Comparison of ENCODE assay signal across 10 mouse cellular contexts in genomic region chr16:21216047-21216446, GRCm38 (mm10). TPM values are rescaled to one million over a fixed set of nuclear protein-coding genes. Genes with fewer than 3 reads are reported as not detected.
DNase-seq lines count a peak whose midpoint lies in the region; ATAC-seq lines count a peak whose summit lies in the region.
"Had no signal": no experiment of that assay in that cellular context is flagged by ENCODE, and none has a peak within 500 bp of the region (broad histone marks: within the 10 kb centered on the region; RNA-seq: fewer than 3 reads in every experiment).

No protein-coding gene starts in this region.

- H3K9ac ChIP-seq in intestine, embryonic 14.5 days (ENCODE audit: low read length) = no peak overlapping the region
- H3K9ac ChIP-seq in intestine, embryonic 16.5 days (ENCODE audit: low read depth, low read length) = no peak overlapping the region
- H3K9ac ChIP-seq: liver, embryonic 13.5 days; neural tube, embryonic 12.5 days had no signal

- peak overlapping the region; percentile 47; the same call in 1 of the 2 replicates for H3K27ac ChIP-seq in intestine, embryonic 14.5 days (ENCODE audit: low read depth)
- H3K27ac ChIP-seq in intestine, embryonic 16.5 days (ENCODE audit: low read length) = no peak overlapping the region
- H3K27ac ChIP-seq: liver, embryonic 13.5 days; neural tube, embryonic 12.5 days had no signal

- 0 out of 2 replicates have a peak overlapping the region, but pooled peaks have one; percentile 1 for H3K4me2 ChIP-seq in intestine, embryonic 14.5 days (ENCODE audit: low read length)
- H3K4me2 ChIP-seq in intestine, embryonic 16.5 days (ENCODE audit: low read depth, low read length) = no peak overlapping the region
- H3K4me2 ChIP-seq: liver, embryonic 13.5 days; neural tube, embryonic 12.5 days had no signal

- no peak overlapping the region for H3K4me3 ChIP-seq in intestine, embryonic 14.5 days (ENCODE audit: low read depth, low read length)
- H3K4me3 ChIP-seq in intestine, embryonic 16.5 days (ENCODE audit: low read length) = no peak overlapping the region
- H3K4me3 ChIP-seq: liver, embryonic 13.5 days; neural tube, embryonic 12.5 days had no signal

- WGBS in intestine, embryonic 14.5 days = 22% methylated on average over 4 of the region's 4 CpGs
- 30% methylated on average over 4 of the region's 4 CpGs for WGBS in intestine, embryonic 16.5 days

- DNase-seq in intestine, embryonic 14.5 days (ENCODE audit: low spot score) = peak; percentile 67
- peak; percentile 65 for DNase-seq in MN1 (ENCODE audit: low spot score)
- DNase-seq in spleen, adult 18-20 months = no peak
- DNase-seq in adrenal gland, adult 18-20 months (ENCODE audit: low spot score in 2 of 2) = no peak
- DNase-seq: cerebellum, adult 8-10 months; liver, embryonic 13.5 days had no signal

- peaks cover 42% of the 10 kb centered on the region for H3K4me1 ChIP-seq in intestine, embryonic 14.5 days (replicated peaks; ENCODE audit: control insufficient read depth, insufficient read depth, low read length)
- H3K4me1 ChIP-seq in intestine, embryonic 16.5 days (ENCODE audit: control insufficient read depth, insufficient read depth, low read length) = peaks cover 39% of the 10 kb centered on the region

- H3K36me3 ChIP-seq in intestine, embryonic 14.5 days (ENCODE audit: control insufficient read depth, insufficient read depth, low read length) = peaks cover 68% of the 10 kb centered on the region
- H3K36me3 ChIP-seq in intestine, embryonic 16.5 days (ENCODE audit: control insufficient read depth, insufficient read depth, low read length) = 0 out of 2 replicates have a peak, but pooled peaks cover 12% of the 10 kb centered on the region
- H3K36me3 ChIP-seq: liver, embryonic 13.5 days had no signal

- peak; percentile 33 for ATAC-seq in intestine, embryonic 14.5 days (replicated peaks; ENCODE audit: low FRiP score, low TSS enrichment, low read depth)
- ATAC-seq in intestine, embryonic 16.5 days = no peak
- ATAC-seq in common myeloid progenitor, adult 5-6 weeks (replicated peaks; ENCODE audit: low read depth, poor library complexity, severe bottlenecking) = peak; percentile 31; the same call in 1 of the 2 replicates
- ATAC-seq in megakaryocyte progenitor cell, adult 5-6 weeks (replicated peaks; ENCODE audit: poor library complexity) = 0 out of 2 replicates have a peak, but pooled peaks have one; percentile 34

- no peaks in the 10 kb centered on the region for H3K9me3 ChIP-seq in intestine, embryonic 14.5 days (ENCODE audit: control insufficient read depth, low read length)
- no peaks in the 10 kb centered on the region for H3K9me3 ChIP-seq in intestine, embryonic 16.5 days (ENCODE audit: control insufficient read depth, low read length)
- H3K9me3 ChIP-seq: liver, embryonic 13.5 days; neural tube, embryonic 12.5 days had no signal

- no peaks in the 10 kb centered on the region for H3K27me3 ChIP-seq in intestine, embryonic 14.5 days (replicated peaks; ENCODE audit: control insufficient read depth, insufficient read depth, low read length)
- H3K27me3 ChIP-seq in intestine, embryonic 16.5 days (replicated peaks; ENCODE audit: control insufficient read depth, insufficient read depth, low read length) = no peaks in the 10 kb centered on the region
- H3K27me3 ChIP-seq: neural tube, embryonic 12.5 days had no signal

RNA-seq across cellular contexts. Expression of gene Ephb3, which starts 11.5 kb away (rescaled TPM):
- 17.6 and 17.8 TPM in 2 replicates for polyA plus RNA-seq in intestine, embryonic 14.5 days (2014; fragmentation: Nextera tagmentation; extraction: Ambion mirVana)
- 9.1 and 9.3 TPM in 2 replicates for polyA plus RNA-seq in intestine, embryonic 16.5 days (2015; fragmentation: Nextera tagmentation; extraction: Ambion mirVana)
- total RNA-seq in common myeloid progenitor, adult 5-6 weeks (2017) = not detected in 2 replicates
- total RNA-seq in megakaryocyte progenitor cell, adult 5-6 weeks (2015) = not detected in 2 replicates
- not detected in 2 replicates for total RNA-seq in megakaryocyte progenitor cell, adult 5-6 weeks (2017)
- under 1 TPM; 0.83 to 0.99 TPM for total RNA-seq in adrenal gland, adult 18-20 months (2021)

Comparison
In these comparisons a context has a peak if more than half of its experiments do, and no peak if none do; other contexts are left out.
1. DNase-seq: peak in intestine, embryonic 14.5 days (single experiment) and MN1 (single experiment); none in spleen, adult 18-20 months (0 of 2) and adrenal gland, adult 18-20 months (0 of 2).